Mouse (Mus musculus) MEL (cell line): ENCODE results near the gene Haus3.

Source experiments
- CHD2 ChIP-seq: IDR thresholded peaks from 2 replicates; pipeline ENCODE4 v1.6.1; 2011; ENCODE audit warnings: low read length, improper control_type of control experiment
- CTCF ChIP-seq, 3 experiments: IDR thresholded peaks in 2 of 3; conservative IDR thresholded peaks in 1 of 3; 2 replicates each; pipeline ENCODE4 v1.5.1; 2011 to 2012; ENCODE audit warnings: low read length in 3 of 3, low read depth in 2 of 3, mild to moderate bottlenecking in 2 of 3, improper control_type of control experiment in 1 of 3, inconsistent platforms in 1 of 3, mixed read lengths in 1 of 3, moderate library complexity in 1 of 3; ENCODE audit not compliant: control insufficient read depth in 1 of 3, insufficient read depth in 1 of 3, poor library complexity in 1 of 3, severe bottlenecking in 1 of 3
- E2F4 ChIP-seq: IDR thresholded peaks from 2 replicates; pipeline ENCODE4 v1.6.1; 2011; ENCODE audit warnings: low read depth, low read length, improper control_type of control experiment, borderline replicate concordance
- POLR2A ChIP-seq, 2 experiments: IDR thresholded peaks; 2 replicates each; pipeline ENCODE4 v1.6.1; 2011 to 2012; ENCODE audit warnings: low read length in 2 of 2, mild to moderate bottlenecking in 2 of 2, control low read depth in 1 of 2, improper control_type of control experiment in 1 of 2, low read depth in 1 of 2, moderate library complexity in 1 of 2; ENCODE audit not compliant: control insufficient read depth in 1 of 2, insufficient read depth in 1 of 2, poor library complexity in 1 of 2
- SIN3A ChIP-seq: IDR thresholded peaks from 2 replicates; pipeline ENCODE4 v1.6.1; 2012; ENCODE audit warnings: low read length, improper control_type of control experiment, inconsistent platforms
- UBTF ChIP-seq: IDR thresholded peaks from 2 replicates; pipeline ENCODE4 v1.6.1; 2012; ENCODE audit warnings: low read depth, mild to moderate bottlenecking, inconsistent platforms, low read length, improper control_type of control experiment, moderate library complexity, borderline replicate concordance; ENCODE audit not compliant: insufficient read depth
- USF1 ChIP-seq: IDR thresholded peaks from 2 replicates; pipeline ENCODE4 v1.6.1; 2014; ENCODE audit warnings: low read depth, mild to moderate bottlenecking, inconsistent platforms, low read length, improper control_type of control experiment, moderate library complexity
- ZKSCAN1 ChIP-seq: IDR thresholded peaks from 2 replicates; pipeline ENCODE4 v1.6.1; 2012; ENCODE audit warnings: low read depth, mild to moderate bottlenecking, inconsistent platforms, low read length, improper control_type of control experiment, moderate library complexity

DNA sequence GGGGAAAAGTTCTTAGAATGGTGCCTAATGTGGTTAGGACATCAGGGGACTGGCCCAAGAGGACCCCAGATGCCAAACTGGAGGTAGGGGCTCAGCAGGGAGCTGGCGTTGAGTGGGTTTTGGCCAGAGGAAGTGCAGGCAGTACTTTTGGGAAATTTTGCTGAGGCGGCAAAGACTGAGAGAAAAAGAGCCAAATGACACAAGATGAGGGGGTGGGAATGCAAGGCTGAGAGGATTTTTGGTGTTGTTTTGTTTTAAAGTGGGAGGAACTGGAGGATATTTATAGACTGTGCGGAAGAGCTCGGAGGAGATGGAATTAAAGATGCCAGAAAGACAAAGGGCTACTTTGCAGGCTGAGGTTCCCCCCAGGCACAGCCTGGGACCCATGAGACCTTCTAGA lies 1.4 kb upstream of the Haus3 start:
- TF ChIP-seq CHD2 (no peak), ZKSCAN1 (no peak), CTCF (IDR thresholded peaks at IDR 0.05 in 2 of 3, conservative IDR thresholded peaks at IDR 0.05 in 1 of 3; ENCODE audit: control insufficient read depth in 1 of 3, insufficient read depth in 1 of 3, low read depth in 2 of 3, low read length in 3 of 3, poor library complexity in 1 of 3, severe bottlenecking in 1 of 3) (no peak), POLR2A (IDR thresholded peaks at IDR 0.05; ENCODE audit: control insufficient read depth in 1 of 2, insufficient read depth in 1 of 2, low read depth in 1 of 2, low read length in 2 of 2, poor library complexity in 1 of 2) (no peak), SIN3A (no peak), E2F4 (no peak), UBTF (no peak), USF1 (no peak)
